Mouse (Mus musculus) heart, embryonic 14.5 days (tissue): Measurements from ENCODE around the gene Rps6ka2. TPM values are rescaled to one million over a fixed set of nuclear protein-coding genes. Genes with fewer than 3 reads are reported as not detected.

Experiments
- ATAC-seq: fragments of 200-750 bp; cut with Nextera tagmentation; 2 replicates; pipeline ENCODE4 v1.8.0; 2017; ENCODE audit warnings: low read depth, moderate TSS enrichment; ENCODE audit not compliant: insufficient number of reproducible peaks, insufficient read depth, low FRiP score
- H3K27ac ChIP-seq, 2 experiments: fragments of 200-500 bp in 1 of 2; fragments of 300-500 bp in 1 of 2; sonication (generic) in 1 of 2; replicated peaks in 1 of 2; 2 replicates each; pipeline ENCODE4 v1.5.1; 2012 to 2014; ENCODE audit warnings: low read depth in 2 of 2, low read length in 2 of 2, control low read depth in 1 of 2, mild to moderate bottlenecking in 1 of 2, mixed read lengths in 1 of 2; ENCODE audit not compliant: control insufficient read depth in 1 of 2, insufficient read depth in 1 of 2
- H3K27me3 ChIP-seq: fragments of 300-500 bp; sonication (generic); 2 replicates; pipeline ENCODE4 v1.6.1; 2014; ENCODE audit warnings: mild to moderate bottlenecking, low read length, control low read depth; ENCODE audit not compliant: control insufficient read depth, insufficient read depth
- H3K36me3 ChIP-seq: fragments of 300-500 bp; sonication (generic); 2 replicates; pipeline ENCODE4 v1.6.1; 2014; ENCODE audit warnings: mild to moderate bottlenecking, control low read depth, low read length, mixed read lengths; ENCODE audit not compliant: control insufficient read depth, insufficient read depth
- H3K4me1 ChIP-seq, 2 experiments: fragments of 200-500 bp in 1 of 2; fragments of 300-500 bp in 1 of 2; sonication (generic) in 1 of 2; 2 replicates each; pipeline ENCODE4 v1.6.1; 2012 to 2014; ENCODE audit warnings: low read length in 2 of 2, control low read depth in 1 of 2, mixed read lengths in 1 of 2; ENCODE audit not compliant: control insufficient read depth in 2 of 2, insufficient read depth in 2 of 2
- H3K4me2 ChIP-seq: fragments of 300-500 bp; sonication (generic); 2 replicates; pipeline ENCODE4 v1.6.1; 2014; ENCODE audit warnings: mild to moderate bottlenecking, low read length
- H3K4me3 ChIP-seq, 2 experiments: fragments of 200-500 bp in 1 of 2; fragments of 300-500 bp in 1 of 2; sonication (generic) in 1 of 2; 2 replicates each; pipeline ENCODE4 v1.5.1; 2012 to 2014; ENCODE audit warnings: low read length in 2 of 2, mild to moderate bottlenecking in 2 of 2, control low read depth in 1 of 2, low read depth in 1 of 2, moderate library complexity in 1 of 2; ENCODE audit not compliant: control insufficient read depth in 1 of 2, insufficient read depth in 1 of 2
- H3K9ac ChIP-seq: fragments of 300-500 bp; sonication (generic); 2 replicates; pipeline ENCODE4 v1.6.1; 2014; ENCODE audit warnings: mild to moderate bottlenecking, low read length
- H3K9me3 ChIP-seq: fragments of 300-500 bp; sonication (generic); 2 replicates; pipeline ENCODE4 v1.6.1; 2016; ENCODE audit warnings: low read length, control low read depth; ENCODE audit not compliant: control insufficient read depth
- WGBS: fragments of 180-500 bp; shearing (Covaris S2); extraction: QIAGEN DNeasy Blood & Tissue Kit; methylation state at CpG from one replicate; pipeline ENCODE4 v1.1.7; 2014; 5-methylcytosine and 5-hydroxymethylcytosine counted together
- polyA plus RNA-seq: library from polyadenylated mRNA; unstranded; fragments of >200 nt; fragmentation: Nextera tagmentation; extraction: Ambion mirVana; gene quantifications from 2 replicates; pipeline ENCODE4 v1.2.1, GENCODE M21; 2014

Gene Rps6ka2
- polyA plus RNA-seq, 1 experiment from 2014 or later = 43.7 TPM

DNA sequence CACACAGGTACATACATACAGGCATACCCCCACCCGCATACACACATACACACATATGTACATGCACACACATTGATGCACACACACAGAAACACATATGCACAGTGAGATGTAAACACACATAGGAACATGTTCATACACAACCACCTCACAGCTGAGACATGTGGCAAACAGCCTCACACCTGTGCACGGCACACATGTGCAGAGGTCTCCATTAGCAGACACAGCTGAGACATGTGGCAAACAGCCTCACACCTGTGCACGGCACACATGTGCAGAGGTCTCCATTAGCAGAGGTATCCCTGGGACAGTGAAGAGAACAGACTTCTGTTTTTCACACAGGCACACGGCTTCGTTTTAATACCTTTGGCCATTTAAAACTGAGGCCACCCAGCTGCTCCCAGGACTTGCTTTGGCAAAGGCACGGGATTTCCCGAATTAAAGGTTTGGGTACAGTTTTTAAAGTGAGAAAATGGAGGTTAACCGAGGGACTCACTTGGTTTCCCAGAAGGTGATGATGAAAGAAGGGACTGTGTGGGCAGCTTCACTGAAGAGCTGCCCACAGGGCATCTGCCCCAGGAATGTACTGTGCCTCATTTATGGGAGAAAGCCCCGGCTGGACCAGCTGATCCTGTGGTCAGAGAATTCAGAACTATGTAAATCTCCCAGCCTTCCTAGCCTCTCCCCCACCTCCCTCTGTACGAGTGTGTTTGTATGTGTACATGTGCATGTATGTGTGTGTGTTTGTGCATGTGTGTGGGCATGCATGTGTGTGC lies 29.3 kb upstream of the Rps6ka2 start:
- no peak overlapping the region for H3K4me3 ChIP-seq
- no peak overlapping the region for H3K4me2 ChIP-seq
- H3K27ac ChIP-seq = no peak overlapping the region
- WGBS = 84% methylated on average over 10 of the region's 10 CpGs
- no peaks in the 10 kb centered on the region for H3K9me3 ChIP-seq
- no peak for ATAC-seq
- H3K27me3 ChIP-seq = no peaks in the 10 kb centered on the region
- no peak overlapping the region for H3K9ac ChIP-seq
- H3K4me1 ChIP-seq = peaks cover 18 to 20% of the 10 kb centered on the region in 2 experiments
- H3K36me3 ChIP-seq = no peaks in the 10 kb centered on the region

GRCm38 (mm10) chr17:7142367-7142766 lies 27.5 kb upstream of the Rps6ka2 start:
- ATAC-seq = no peak
- no peak overlapping the region for H3K9ac ChIP-seq
- H3K9me3 ChIP-seq = no peaks in the 10 kb centered on the region
- 50% methylated on average over 4 of the region's 4 CpGs for WGBS
- no peak overlapping the region for H3K27ac ChIP-seq
- peaks cover 18 to 20% of the 10 kb centered on the region in 2 experiments for H3K4me1 ChIP-seq
- no peaks in the 10 kb centered on the region for H3K36me3 ChIP-seq
- H3K4me2 ChIP-seq = no peak overlapping the region
- no peak overlapping the region for H3K4me3 ChIP-seq
- no peaks in the 10 kb centered on the region for H3K27me3 ChIP-seq

DNA sequence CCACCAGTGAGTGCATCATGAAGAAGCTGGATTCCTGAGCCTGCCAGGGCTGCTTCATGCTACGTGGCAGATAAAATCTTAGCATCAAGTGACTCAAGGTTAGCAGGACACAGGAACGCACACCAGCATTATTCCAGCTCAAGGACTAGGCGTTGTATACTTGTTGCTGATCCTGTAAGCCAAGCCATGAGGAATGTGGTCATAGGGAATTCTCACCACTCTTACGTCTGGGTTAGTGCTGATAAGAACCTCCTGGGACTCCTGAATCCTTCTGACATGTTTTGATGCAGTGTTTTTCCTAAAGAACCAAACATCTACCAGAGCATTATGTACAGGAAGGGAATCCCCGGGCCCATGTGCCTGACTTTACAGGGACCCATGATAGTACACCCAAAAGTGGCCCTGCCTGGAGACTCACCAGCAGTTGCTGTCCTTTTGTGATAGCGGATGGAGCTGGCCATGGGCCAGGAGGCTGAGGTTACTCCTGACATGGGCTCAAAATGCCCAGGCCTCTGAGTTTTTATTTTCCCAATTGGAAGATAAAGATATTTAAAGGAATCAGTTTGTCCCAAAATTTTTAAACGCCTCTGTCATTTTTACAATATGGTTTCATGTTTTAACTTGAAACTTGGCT lies 25.9 kb upstream of the Rps6ka2 start:
- Histone ChIP-seq H3K9me3 (no peaks in the 10 kb centered on the region), H3K4me2 (no peak overlapping the region), H3K27me3 (no peaks in the 10 kb centered on the region), H3K27ac (0 out of 4 replicates have a peak overlapping the region, but pooled peaks have one; percentile 12 to 35), H3K4me1 (peaks cover 9 to 14% of the 10 kb centered on the region in 2 experiments), H3K9ac (no peak overlapping the region), H3K4me3 (no peak overlapping the region), H3K36me3 (no peaks in the 10 kb centered on the region)
- ATAC-seq = peak; percentile 32; the same call in 1 of the 2 replicates
- WGBS = 17% methylated on average over 7 of the region's 7 CpGs

DNA sequence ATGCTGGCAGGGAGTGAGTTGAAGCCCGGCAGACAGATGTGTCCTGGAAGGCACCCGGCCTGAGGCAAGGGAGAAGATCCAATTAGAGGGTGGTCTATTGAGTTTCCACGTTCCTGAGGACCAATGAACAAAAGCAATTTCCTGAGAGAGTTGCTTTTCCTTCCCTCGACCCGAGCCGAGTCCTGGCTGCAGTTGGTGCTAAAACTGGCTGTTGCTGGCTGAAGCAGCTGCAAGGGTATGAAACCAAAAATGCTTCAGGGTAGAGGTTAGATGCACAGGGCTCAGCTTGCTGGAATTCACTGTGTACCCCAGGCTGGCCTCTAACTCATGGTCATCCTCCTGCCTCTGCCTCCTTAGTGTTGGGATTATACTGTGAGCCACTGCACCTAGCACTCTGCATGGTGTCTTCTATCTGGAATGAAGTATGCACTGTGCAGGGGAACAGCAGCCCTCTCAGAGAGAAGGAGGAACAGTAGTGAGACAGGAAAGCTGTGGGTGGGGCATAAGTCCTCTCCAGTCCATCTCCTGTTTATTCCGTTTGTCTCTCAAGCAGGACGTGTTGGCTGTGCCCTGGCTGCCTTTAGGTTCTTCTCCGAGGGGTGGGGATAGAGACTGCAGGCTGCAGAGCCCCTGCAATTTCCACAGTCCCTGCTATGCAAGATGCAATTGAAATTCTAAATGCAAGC lies 24.4 kb upstream of the Rps6ka2 start:
- no peak overlapping the region for H3K9ac ChIP-seq
- WGBS = 56% methylated on average over 9 of the region's 9 CpGs
- ATAC-seq = 0 out of 2 replicates have a peak, but pooled peaks have one; percentile 8
- no peak overlapping the region for H3K4me3 ChIP-seq
- H3K4me1 ChIP-seq = peaks cover 9 to 14% of the 10 kb centered on the region in 2 experiments
- no peak overlapping the region for H3K4me2 ChIP-seq
- no peaks in the 10 kb centered on the region for H3K36me3 ChIP-seq
- no peak overlapping the region for H3K27ac ChIP-seq
- H3K9me3 ChIP-seq = no peaks in the 10 kb centered on the region
- no peaks in the 10 kb centered on the region for H3K27me3 ChIP-seq

DNA sequence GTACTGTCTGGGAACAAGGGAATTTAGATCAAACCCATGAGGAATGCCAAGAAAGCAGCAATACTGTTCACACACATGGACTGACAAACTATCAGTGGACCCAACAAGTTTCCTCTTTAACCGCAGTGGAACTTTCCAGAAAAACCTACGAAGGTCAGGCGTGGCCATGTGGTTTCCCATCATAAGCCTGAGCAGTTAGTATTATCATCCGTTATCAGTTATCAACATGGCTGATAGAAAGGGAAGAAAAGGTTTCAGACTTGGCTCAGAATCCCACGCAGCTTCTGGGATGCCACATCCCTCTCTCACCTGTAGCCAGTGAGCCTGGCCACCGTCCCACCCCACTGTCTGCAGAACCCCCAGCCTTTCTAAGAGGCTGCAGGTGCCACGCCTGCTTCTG lies 23.4 kb upstream of the Rps6ka2 start:
- H3K4me2 ChIP-seq = no peak overlapping the region
- ATAC-seq = no peak

DNA sequence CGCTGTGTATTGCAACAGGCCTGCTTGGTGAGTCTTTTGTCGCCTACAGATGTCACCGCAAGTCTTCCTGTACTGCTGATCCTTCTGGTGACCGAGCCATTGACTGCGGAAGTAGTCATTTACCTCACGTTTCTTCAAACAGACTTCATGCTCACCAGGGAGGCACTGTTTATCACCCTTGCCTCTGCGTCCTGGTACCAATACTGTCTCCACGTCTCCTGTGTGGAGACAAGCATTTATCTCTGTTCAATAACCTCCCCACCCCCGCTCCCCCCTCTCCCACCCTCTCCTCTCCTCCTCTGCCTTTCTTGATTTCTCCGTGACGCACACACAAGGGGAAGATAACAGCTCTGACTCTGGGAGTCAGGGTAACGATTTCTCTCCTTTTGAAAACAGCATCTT lies 22.0 kb upstream of the Rps6ka2 start:
- WGBS = 24% methylated on average over 12 of the region's 12 CpGs
- Histone ChIP-seq H3K27me3 (no peaks in the 10 kb centered on the region), H3K4me1 (peaks cover 9 to 18% of the 10 kb centered on the region in 2 experiments), H3K9me3 (no peaks in the 10 kb centered on the region), H3K36me3 (no peaks in the 10 kb centered on the region), H3K9ac (no peak overlapping the region), H3K4me2 (no peak overlapping the region), H3K4me3 (no peak overlapping the region), H3K27ac (no peak overlapping the region)
- ATAC-seq = no peak

More for the DNA sequence above, 23.4 kb upstream of the Rps6ka2 start:
- Histone ChIP-seq H3K4me3 (no peak overlapping the region), H3K9ac (no peak overlapping the region), H3K27ac (no peak overlapping the region), H3K36me3 (no peaks in the 10 kb centered on the region), H3K4me1 (peaks cover 9 to 14% of the 10 kb centered on the region in 2 experiments), H3K9me3 (no peaks in the 10 kb centered on the region), H3K27me3 (no peaks in the 10 kb centered on the region)
- WGBS = 73% methylated on average over 7 of the region's 7 CpGs

- Histone ChIP-seq H3K9ac (no peak overlapping the region), H3K9me3 (no peaks in the 10 kb centered on the region), H3K36me3 (no peaks in the 10 kb centered on the region), H3K4me3 (no peak overlapping the region), H3K4me1 (peaks cover 0 to 5% of the 10 kb centered on the region in 2 experiments; a peak in 3 of 4 replicates), H3K27me3 (no peaks in the 10 kb centered on the region), H3K4me2 (no peak overlapping the region), H3K27ac (no peak overlapping the region)
- ATAC-seq = no peak
- 83% methylated on average over 11 of the region's 11 CpGs for WGBS
These were observed 20.4 kb upstream of the Rps6ka2 start for GRCm38 (mm10) chr17:7149328-7150195.
